Mouse (Mus musculus) limb, embryonic 12.5 days (tissue): Measurements from ENCODE around the gene Gm11939. TPM values are rescaled to one million over a fixed set of nuclear protein-coding genes. Genes with fewer than 3 reads are reported as not detected.

ENCODE experiments used
- polyA plus RNA-seq: library from polyadenylated mRNA; unstranded; fragments of >200 nt; fragmentation: Nextera tagmentation; extraction: Ambion mirVana; gene quantifications from 2 replicates; pipeline ENCODE4 v1.2.1, GENCODE M21; 2016

Gene Gm11939
- polyA plus RNA-seq, 1 experiment from 2014 or later, result not detected

Other genes starting within 250 kb of the Gm11939 start
- gene Krt25, start 236.5 kb downstream of the Gm11939 start, polyA plus RNA-seq, result not detected in 2 replicates
- gene Krt26, start 221.5 kb downstream of the Gm11939 start, polyA plus RNA-seq, result not detected in 2 replicates
- not detected in 2 replicates for gene Krt27, start 208.4 kb downstream of the Gm11939 start, polyA plus RNA-seq
- gene Krt28, start 184.6 kb downstream of the Gm11939 start, polyA plus RNA-seq, result 0.13 TPM in 1 of 2 replicates, not detected in the other
- gene Krt10, start 170.1 kb downstream of the Gm11939 start, polyA plus RNA-seq, result 34.3 and 35.3 TPM in 2 replicates
- not detected in 2 replicates for gene Krt12, start 137.2 kb downstream of the Gm11939 start, polyA plus RNA-seq
- gene Krt20, start 121.3 kb downstream of the Gm11939 start, polyA plus RNA-seq, result 0.18 and 0.42 TPM in 2 replicates
- gene Krt23, start 66.3 kb downstream of the Gm11939 start, polyA plus RNA-seq, result 0.18 and 0.26 TPM in 2 replicates
- gene Krt39, start 38.1 kb downstream of the Gm11939 start, polyA plus RNA-seq, result not detected in 2 replicates
- gene Krt40, start 16.3 kb downstream of the Gm11939 start, polyA plus RNA-seq, result not detected in 2 replicates
- not detected in 2 replicates for gene Krtap3-3, start 8.6 kb downstream of the Gm11939 start, polyA plus RNA-seq
- not detected in 2 replicates for gene Krtap3-2, start 2.6 kb downstream of the Gm11939 start, polyA plus RNA-seq
- gene Krtap3-1, start 7.2 kb upstream of the Gm11939 start, polyA plus RNA-seq, result not detected in 2 replicates
- gene Krtap1-5, start 21.6 kb upstream of the Gm11939 start, polyA plus RNA-seq, result not detected in 2 replicates
- gene Krtap1-4, start 24.2 kb upstream of the Gm11939 start, polyA plus RNA-seq, result not detected in 2 replicates
- gene Krtap1-3, start 31.9 kb upstream of the Gm11939 start, polyA plus RNA-seq, result not detected in 2 replicates
- gene Krtap9-3, start 38.6 kb upstream of the Gm11939 start, polyA plus RNA-seq, result not detected in 2 replicates
- gene Gm11938, start 43.8 kb upstream of the Gm11939 start, polyA plus RNA-seq, result not detected in 2 replicates
- not detected in 2 replicates for gene Gm11937, start 50.7 kb upstream of the Gm11939 start, polyA plus RNA-seq
- not detected in 2 replicates for gene Krtap2-4, start 55.4 kb upstream of the Gm11939 start, polyA plus RNA-seq
- not detected in 2 replicates for gene Gm11562, start 61.0 kb upstream of the Gm11939 start, polyA plus RNA-seq
- not detected in 2 replicates for gene Krtap4-1, start 68.8 kb upstream of the Gm11939 start, polyA plus RNA-seq
- gene Krtap4-2, start 75.6 kb upstream of the Gm11939 start, polyA plus RNA-seq, result not detected in 2 replicates
- not detected in 2 replicates for gene Krtap4-7, start 84.6 kb upstream of the Gm11939 start, polyA plus RNA-seq
- gene Gm11555, start 90.8 kb upstream of the Gm11939 start, polyA plus RNA-seq, result not detected in 2 replicates
- gene Gm11563, start 99.5 kb upstream of the Gm11939 start, polyA plus RNA-seq, result not detected in 2 replicates
- not detected in 2 replicates for gene Krtap4-6, start 106.5 kb upstream of the Gm11939 start, polyA plus RNA-seq
- not detected in 2 replicates for gene Gm14190, start 131.3 kb upstream of the Gm11939 start, polyA plus RNA-seq
- gene Gm14180, start 174.8 kb upstream of the Gm11939 start, polyA plus RNA-seq, result not detected in 2 replicates
- gene Gm11595, start 213.4 kb upstream of the Gm11939 start, polyA plus RNA-seq, result not detected in 2 replicates
- not detected in 2 replicates for gene Krtap4-8, start 221.2 kb upstream of the Gm11939 start, polyA plus RNA-seq
- gene Krtap4-9, start 225.7 kb upstream of the Gm11939 start, polyA plus RNA-seq, result not detected in 2 replicates
- not detected in 2 replicates for gene Gm11596, start 234.0 kb upstream of the Gm11939 start, polyA plus RNA-seq
- not detected in 2 replicates for gene Gm11569, start 239.5 kb upstream of the Gm11939 start, polyA plus RNA-seq
- gene Gm11554, start 245.0 kb upstream of the Gm11939 start, polyA plus RNA-seq, result not detected in 2 replicates